Mouse (Mus musculus): ENCODE data around the gene Gan.

DNA sequence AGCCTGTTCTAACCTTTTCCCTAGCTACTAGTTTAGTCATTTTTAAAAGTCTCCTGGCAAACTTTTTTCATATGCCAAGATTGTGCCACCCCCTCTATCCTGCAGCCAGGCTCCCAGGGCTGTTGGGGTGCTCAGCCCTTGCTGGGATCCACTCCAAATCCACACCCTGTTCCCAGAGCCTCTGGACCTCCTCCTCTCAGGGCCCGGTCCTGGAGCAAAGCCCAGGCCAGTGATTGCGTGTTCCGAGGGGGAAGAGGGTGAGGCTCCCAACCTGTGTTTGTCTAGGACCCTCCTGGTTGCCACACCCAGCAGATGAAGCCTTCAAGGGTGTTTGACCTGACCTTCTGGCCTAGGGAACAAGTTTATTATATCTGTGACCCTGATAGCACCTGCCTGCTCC lies 46.3 kb upstream of the Gan start:
- TF ChIP-seq POLR2A (IDR thresholded peaks at IDR 0.05; ENCODE audit: insufficient read depth, low read depth, low read length) (no peak), CTCF (IDR thresholded peaks at IDR 0.05; ENCODE audit: insufficient read depth, low read depth, low read length) (no peak)

Measured in olfactory bulb, adult 2 months (tissue).